Mouse (Mus musculus): Measurements from ENCODE around the gene Fbxo47.
A peak's percentile ranks its signal among the peaks of the same experiment; 100 is the strongest.

The Fbxo47 gene

GRCm38 (mm10) chr11:97883918-97884600 lies at the start of gene Fbxo47:
TSS of gene Fbxo47 (minus strand) at chr11:97884154.
- ATAC-seq (ENCODE audit: insufficient number of reproducible peaks, low FRiP score, low TSS enrichment), result peak; percentile 98

- no peak for ATAC-seq (ENCODE audit: insufficient number of reproducible peaks, low FRiP score, low TSS enrichment)
These were observed 49.6 kb upstream of the Fbxo47 start for GRCm38 (mm10) chr11:97933553-97933952.

GRCm38 (mm10) chr11:97928905-97929304 lies 45.0 kb upstream of the Fbxo47 start:
- ATAC-seq (ENCODE audit: insufficient number of reproducible peaks, low FRiP score, low TSS enrichment), result no peak

GRCm38 (mm10) chr11:97924217-97924616 lies 40.3 kb upstream of the Fbxo47 start:
- no peak for ATAC-seq (ENCODE audit: insufficient number of reproducible peaks, low FRiP score, low TSS enrichment)

GRCm38 (mm10) chr11:97923639-97924038 lies 39.7 kb upstream of the Fbxo47 start:
- no peak for ATAC-seq (ENCODE audit: insufficient number of reproducible peaks, low FRiP score, low TSS enrichment)

- no peak for ATAC-seq (ENCODE audit: insufficient number of reproducible peaks, low FRiP score, low TSS enrichment)
These were observed 32.1 kb upstream of the Fbxo47 start for GRCm38 (mm10) chr11:97915974-97916503.

GRCm38 (mm10) chr11:97915471-97915870 lies 31.5 kb upstream of the Fbxo47 start:
- no peak for ATAC-seq (ENCODE audit: insufficient number of reproducible peaks, low FRiP score, low TSS enrichment)

- no peak for ATAC-seq (ENCODE audit: insufficient number of reproducible peaks, low FRiP score, low TSS enrichment)
These were observed 29.2 kb upstream of the Fbxo47 start for GRCm38 (mm10) chr11:97913111-97913510.

- ATAC-seq (ENCODE audit: insufficient number of reproducible peaks, low FRiP score, low TSS enrichment), result no peak
These were observed 24.8 kb upstream of the Fbxo47 start for GRCm38 (mm10) chr11:97908634-97909348.

GRCm38 (mm10) chr11:97907935-97908334 lies 24.0 kb upstream of the Fbxo47 start:
- no peak for ATAC-seq (ENCODE audit: insufficient number of reproducible peaks, low FRiP score, low TSS enrichment)

GRCm38 (mm10) chr11:97906905-97907304 lies 23.0 kb upstream of the Fbxo47 start:
- ATAC-seq (ENCODE audit: insufficient number of reproducible peaks, low FRiP score, low TSS enrichment), result no peak

GRCm38 (mm10) chr11:97905941-97906340 lies 22.0 kb upstream of the Fbxo47 start:
- no peak for ATAC-seq (ENCODE audit: insufficient number of reproducible peaks, low FRiP score, low TSS enrichment)

- ATAC-seq (ENCODE audit: insufficient number of reproducible peaks, low FRiP score, low TSS enrichment), result no peak
These were observed 21.6 kb upstream of the Fbxo47 start for GRCm38 (mm10) chr11:97905540-97905939.

GRCm38 (mm10) chr11:97904801-97905200 lies 20.8 kb upstream of the Fbxo47 start:
- no peak for ATAC-seq (ENCODE audit: insufficient number of reproducible peaks, low FRiP score, low TSS enrichment)

- no peak for ATAC-seq (ENCODE audit: insufficient number of reproducible peaks, low FRiP score, low TSS enrichment)
These were observed 17.9 kb upstream of the Fbxo47 start for GRCm38 (mm10) chr11:97901806-97902205.

- ATAC-seq (ENCODE audit: insufficient number of reproducible peaks, low FRiP score, low TSS enrichment), result peak; percentile 78; the same call in 1 of the 2 replicates
These were observed 15.9 kb upstream of the Fbxo47 start for GRCm38 (mm10) chr11:97899822-97900221.

GRCm38 (mm10) chr11:97897568-97898185 lies 13.7 kb upstream of the Fbxo47 start:
- no peak for ATAC-seq (ENCODE audit: insufficient number of reproducible peaks, low FRiP score, low TSS enrichment)

- ATAC-seq (ENCODE audit: insufficient number of reproducible peaks, low FRiP score, low TSS enrichment), result no peak
These were observed 12.7 kb upstream of the Fbxo47 start for GRCm38 (mm10) chr11:97896655-97897054.

- no peak for ATAC-seq (ENCODE audit: insufficient number of reproducible peaks, low FRiP score, low TSS enrichment)
These were observed 7.9 kb upstream of the Fbxo47 start for GRCm38 (mm10) chr11:97891821-97892220.

GRCm38 (mm10) chr11:97885296-97885915 lies 1.5 kb upstream of the Fbxo47 start:
- no peak for ATAC-seq (ENCODE audit: insufficient number of reproducible peaks, low FRiP score, low TSS enrichment)
